Mouse (Mus musculus): ENCODE results near the gene Spo11. TPM values are rescaled to one million over a fixed set of nuclear protein-coding genes. Genes with fewer than 3 reads are reported as not detected.

The Spo11 gene
- not detected for total RNA-seq (2023)

GRCm38 (mm10) chr2:172977409-172978130 lies at the start of gene Spo11:
Gene Spo11, plus strand, starts transcription at chr2:172977700.

GRCm38 (mm10) chr2:172940003-172940798 lies 37.3 kb upstream of the Spo11 start, which contains the start of gene Bmp7:
Gene Bmp7, minus strand, starts transcription at chr2:172940321.

GRCm38 (mm10) chr2:172999630-173000284 lies 22.3 kb downstream of the Spo11 start, which contains the start of gene Rae1:
Gene Rae1, plus strand, starts transcription at chr2:173000117.

GRCm38 (mm10) chr2:173020430-173020829 lies 42.9 kb downstream of the Spo11 start, which contains the start of gene Rbm38:
Gene Rbm38, plus strand, starts transcription at chr2:173020498.

Other genes with a start within 250 kb of the Spo11 start
- under 1 TPM in 1 of 2 experiments, not detected in 1; 0.24 TPM for gene Bmp7, start 37.4 kb upstream of the Spo11 start, total RNA-seq (2023)
- gene Rae1, start 22.4 kb downstream of the Spo11 start, total RNA-seq (2023), result 10 to 100 TPM; 36.9 to 47.4 TPM
- 100 to 1,000 TPM; 139 to 153 TPM for gene Rbm38, start 42.8 kb downstream of the Spo11 start, total RNA-seq (2023)
- gene Ctcfl, start 141.8 kb downstream of the Spo11 start, total RNA-seq (2023), result not detected
- gene Pck1, start 175.3 kb downstream of the Spo11 start, total RNA-seq (2023), result not detected
- 10 to 100 TPM; 27.1 to 36.0 TPM for gene Zbp1, start 241.2 kb downstream of the Spo11 start, total RNA-seq (2023)

All from neutrophil, adult 83 days (primary cell).